Mouse (Mus musculus) heart, postnatal 0 days (tissue): Measurements from ENCODE around the gene Pank2.

Source experiments
- CTCF ChIP-seq: IDR thresholded peaks from 2 replicates; pipeline ENCODE4 v1.5.1; 2016; ENCODE audit warnings: antibody characterized with exemption, control low read depth, low read depth
- EP300 ChIP-seq: IDR thresholded peaks from 2 replicates; pipeline ENCODE4 v1.6.1; 2016; ENCODE audit warnings: antibody characterized with exemption, low read depth

DNA sequence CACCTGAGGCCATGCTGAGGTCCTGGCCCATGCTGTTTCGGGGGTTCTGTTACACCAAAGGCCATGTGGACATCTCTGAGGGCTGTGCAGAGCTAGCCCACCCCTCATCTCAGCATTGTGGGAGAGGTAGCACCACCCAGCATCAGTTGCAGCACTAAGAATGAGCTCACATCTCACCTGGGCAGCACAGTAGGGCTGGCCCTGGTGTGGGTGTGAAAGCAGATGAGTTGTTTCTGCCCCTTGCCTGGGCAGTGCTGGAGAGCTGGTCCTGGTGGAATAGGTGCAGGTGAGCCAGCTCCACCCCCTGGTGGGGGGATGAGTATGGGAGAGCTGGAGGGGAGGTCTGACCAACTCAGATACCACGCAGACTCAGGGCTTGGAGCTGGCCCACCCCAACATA is 53.9 kb downstream of the Pank2 start:
- TF ChIP-seq CTCF (no peak), EP300 (no peak)
